Mouse (Mus musculus): ENCODE measurements around the gene Lrrfip1. TPM values are rescaled to one million over a fixed set of nuclear protein-coding genes. Genes with fewer than 3 reads are reported as not detected.

The Lrrfip1 gene
- polyA plus RNA-seq, 1 experiment = 38.1 TPM

DNA sequence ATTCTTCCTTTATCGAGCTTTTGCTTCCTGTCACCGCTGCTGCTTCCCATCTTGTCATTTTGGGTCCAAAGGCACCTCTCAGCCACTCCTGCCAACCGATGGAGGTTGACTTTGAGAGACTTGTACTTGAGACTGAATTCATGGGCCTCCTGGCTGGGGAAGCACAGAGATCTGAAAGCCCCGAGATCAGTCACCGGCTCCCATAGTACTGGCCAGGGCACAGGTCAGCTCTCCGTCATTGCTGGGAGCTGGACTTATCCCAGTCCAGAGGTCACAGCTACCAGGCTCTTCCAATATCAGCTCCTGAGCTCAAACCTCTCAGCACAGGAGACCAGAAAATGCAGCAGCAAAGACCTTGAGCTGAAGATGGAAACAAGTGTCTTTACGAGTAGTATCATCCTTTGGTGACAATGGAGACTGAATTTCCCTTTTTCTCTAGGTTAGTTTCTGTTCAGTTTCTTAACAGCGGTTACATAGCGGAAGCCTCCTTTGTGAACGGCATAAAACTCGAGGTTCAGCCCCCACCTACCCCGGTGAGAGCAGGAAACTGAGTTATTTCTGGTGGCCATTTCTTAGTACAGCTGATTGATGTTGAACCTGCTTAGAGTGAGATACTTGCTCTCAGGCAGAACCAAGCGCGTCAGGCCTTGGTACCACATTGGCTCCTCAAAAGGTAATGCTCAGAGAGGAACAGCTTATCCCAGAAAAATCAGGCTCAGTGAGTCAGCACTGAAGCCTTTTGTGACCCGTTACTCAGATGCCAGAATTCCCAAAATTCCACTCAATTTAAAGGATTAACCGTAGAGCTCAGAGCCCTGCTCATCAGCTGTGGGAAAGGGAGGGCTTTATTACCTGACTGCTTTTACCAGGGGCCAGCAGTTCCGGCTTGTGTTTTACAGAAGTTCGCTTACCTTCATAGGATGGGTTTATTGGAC is 59.0 kb downstream of the Lrrfip1 start:
- H3K4me3 ChIP-seq (replicated peaks; ENCODE audit: extremely low read depth, low read depth, low read length) = no peak overlapping the region

DNA sequence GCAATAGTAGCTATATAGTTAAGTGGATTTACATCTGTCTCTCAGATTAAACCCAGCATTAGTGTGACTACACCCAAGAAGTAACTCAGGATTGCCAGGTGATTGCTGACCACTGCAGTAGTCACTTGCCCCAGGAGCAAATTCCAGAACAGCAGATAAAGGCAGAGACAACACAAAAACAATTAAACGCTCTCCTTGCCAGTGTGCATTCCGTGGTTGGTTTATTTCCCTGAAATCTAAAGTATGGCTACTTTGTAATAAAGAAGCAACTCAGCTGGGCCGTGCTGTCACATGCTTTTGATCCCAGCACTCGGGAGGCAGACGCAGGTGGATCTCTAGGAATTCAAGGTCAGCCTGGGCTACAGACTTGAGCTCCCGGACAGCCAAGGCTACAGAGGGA is 59.7 kb downstream of the Lrrfip1 start:
- TF ChIP-seq POLR2A (IDR thresholded peaks at IDR 0.05; ENCODE audit: borderline replicate concordance, extremely low read depth, low read depth, low read length) (no peak), CTCF (IDR thresholded peaks at IDR 0.05; ENCODE audit: insufficient read depth, low read length) (no peak)
- no peak overlapping the region for H3K4me3 ChIP-seq (replicated peaks; ENCODE audit: extremely low read depth, low read depth, low read length)
- no peak for DNase-seq
- WGBS = 57% methylated on average over 6 of the region's 6 CpGs
- H3K4me1 ChIP-seq (ENCODE audit: control insufficient read depth, insufficient read depth, low read length) = peaks cover 42% of the 10 kb centered on the region

More for the DNA sequence above, 59.0 kb downstream of the Lrrfip1 start:
- 47% methylated on average over 18 of the region's 18 CpGs for WGBS
- H3K4me1 ChIP-seq (ENCODE audit: control insufficient read depth, insufficient read depth, low read length) = peaks cover 37% of the 10 kb centered on the region
- DNase-seq = no peak
- TF ChIP-seq CTCF (IDR thresholded peaks at IDR 0.05; ENCODE audit: insufficient read depth, low read length) = no peak
- TF ChIP-seq POLR2A (IDR thresholded peaks at IDR 0.05; ENCODE audit: borderline replicate concordance, extremely low read depth, low read depth, low read length) = no peak

DNA sequence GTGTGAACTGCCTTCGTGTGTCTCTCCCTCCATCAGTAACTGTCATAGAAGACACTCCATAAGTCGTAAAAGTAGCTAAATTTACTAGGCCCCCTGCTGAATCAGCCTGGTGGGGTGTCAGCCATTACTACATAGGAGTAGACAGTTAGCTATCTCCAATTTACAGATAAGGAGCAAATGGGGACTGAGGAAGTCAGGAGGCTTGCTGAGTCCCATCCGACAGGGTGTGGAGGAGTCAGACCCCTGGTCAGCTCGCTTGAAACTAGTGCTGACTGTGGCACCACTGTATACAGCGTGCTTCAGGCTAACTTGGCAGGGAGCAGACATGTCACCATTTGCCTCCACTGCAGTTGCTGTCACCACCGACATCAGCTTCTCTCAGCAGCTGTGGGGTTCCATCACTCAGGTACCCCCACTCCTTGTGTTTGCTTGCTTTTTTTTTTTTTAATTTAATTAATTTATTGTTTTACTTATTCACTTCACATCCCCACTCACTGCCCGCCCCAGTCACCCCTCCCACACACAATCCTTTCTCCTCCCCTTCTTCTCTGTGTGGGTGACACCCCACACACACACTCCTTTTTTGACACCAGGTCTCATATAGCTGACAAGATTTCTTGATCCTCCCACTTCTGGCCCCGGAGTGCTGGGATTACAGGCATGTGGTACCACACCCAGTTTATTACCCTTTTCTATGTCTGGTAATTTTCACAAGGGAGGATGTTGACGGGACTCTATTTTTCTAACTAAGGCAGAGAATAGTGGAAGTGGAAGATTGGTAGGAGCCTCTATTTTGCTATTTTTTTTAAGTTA is 61.5 kb downstream of the Lrrfip1 start:
- TF ChIP-seq POLR2A (IDR thresholded peaks at IDR 0.05; ENCODE audit: borderline replicate concordance, extremely low read depth, low read depth, low read length) (no peak), CTCF (IDR thresholded peaks at IDR 0.05; ENCODE audit: insufficient read depth, low read length) (no peak)
- 51% methylated on average over 9 of the region's 9 CpGs for WGBS
- H3K4me1 ChIP-seq (ENCODE audit: control insufficient read depth, insufficient read depth, low read length) = peaks cover 53% of the 10 kb centered on the region
- no peak for DNase-seq
- no peak overlapping the region for H3K4me3 ChIP-seq (replicated peaks; ENCODE audit: extremely low read depth, low read depth, low read length)

DNA sequence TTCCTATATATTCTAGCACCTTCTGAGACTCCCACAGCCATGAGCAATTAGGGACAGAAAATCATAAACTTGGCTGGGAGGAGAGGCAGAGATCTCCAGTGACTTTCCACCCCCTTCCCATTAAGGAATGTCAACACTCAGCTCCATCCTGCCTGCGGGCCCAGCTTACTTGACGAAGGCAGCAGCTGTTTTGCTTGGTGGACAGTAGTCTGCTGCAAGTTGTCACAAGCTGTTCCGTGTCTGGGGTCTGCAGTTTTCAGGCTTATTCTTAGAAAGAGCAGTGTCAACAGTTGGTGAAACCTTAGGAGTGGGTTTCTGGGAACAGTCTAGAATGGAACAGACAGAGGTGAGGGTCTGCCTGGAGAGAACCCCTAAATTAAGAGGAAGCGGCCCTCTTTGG is 62.6 kb downstream of the Lrrfip1 start:
- WGBS = 32% methylated on average over 4 of the region's 4 CpGs
- Histone ChIP-seq H3K4me3 (replicated peaks; ENCODE audit: extremely low read depth, low read depth, low read length) (no peak overlapping the region), H3K4me1 (ENCODE audit: control insufficient read depth, insufficient read depth, low read length) (peaks cover 59% of the 10 kb centered on the region)
- TF ChIP-seq POLR2A (IDR thresholded peaks at IDR 0.05; ENCODE audit: borderline replicate concordance, extremely low read depth, low read depth, low read length) (no peak), CTCF (IDR thresholded peaks at IDR 0.05; ENCODE audit: insufficient read depth, low read length) (no peak)
- DNase-seq = no peak

DNA sequence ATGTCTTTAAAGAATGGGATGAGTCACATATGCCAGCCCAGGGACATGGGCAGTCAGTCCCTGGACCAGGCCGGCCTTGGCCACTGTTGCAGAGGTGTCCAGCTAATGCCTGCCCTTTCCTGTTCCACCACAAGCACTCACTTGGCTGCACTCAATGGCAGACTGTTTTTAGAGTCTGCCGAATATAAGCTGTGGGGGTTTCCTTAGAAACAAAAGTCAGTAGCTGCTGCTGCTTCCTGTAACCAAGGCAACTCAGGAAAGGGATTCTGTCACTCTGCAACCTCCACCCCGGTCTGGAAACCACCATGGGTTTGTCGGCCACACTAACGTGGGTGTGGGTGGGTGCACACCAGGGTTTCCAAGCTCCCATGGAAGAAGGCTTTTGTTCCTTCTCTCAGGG is 63.8 kb downstream of the Lrrfip1 start:
- 11% methylated on average over 5 of the region's 5 CpGs for WGBS
- DNase-seq = no peak
- TF ChIP-seq CTCF (IDR thresholded peaks at IDR 0.05; ENCODE audit: insufficient read depth, low read length) = no peak
- TF ChIP-seq POLR2A (IDR thresholded peaks at IDR 0.05; ENCODE audit: borderline replicate concordance, extremely low read depth, low read depth, low read length) = no peak
- no peak overlapping the region for H3K4me3 ChIP-seq (replicated peaks; ENCODE audit: extremely low read depth, low read depth, low read length)
- peaks cover 59% of the 10 kb centered on the region for H3K4me1 ChIP-seq (ENCODE audit: control insufficient read depth, insufficient read depth, low read length)

DNA sequence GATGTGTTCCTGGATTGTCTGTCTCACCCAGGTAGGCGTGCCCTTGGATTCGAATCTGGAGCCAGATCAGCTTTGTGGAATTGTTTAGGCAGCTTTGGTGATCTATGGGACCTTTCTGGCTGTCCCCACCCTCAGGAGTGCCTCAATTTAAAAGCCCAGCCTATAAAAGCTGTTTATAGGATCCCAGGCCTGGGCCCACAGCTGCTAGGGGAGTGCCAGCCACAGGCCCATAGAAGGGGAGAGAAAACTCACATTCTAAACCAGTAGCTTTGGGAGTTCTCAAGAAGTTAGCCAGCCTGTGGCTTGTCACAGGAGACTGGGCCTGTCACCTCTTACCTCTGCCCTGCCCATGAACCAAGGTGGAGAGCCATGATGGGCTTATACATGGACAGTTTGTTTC is 65.5 kb downstream of the Lrrfip1 start:
- WGBS = 62% methylated on average over 2 of the region's 2 CpGs
- no peak for TF ChIP-seq CTCF (IDR thresholded peaks at IDR 0.05; ENCODE audit: insufficient read depth, low read length)
- TF ChIP-seq POLR2A (IDR thresholded peaks at IDR 0.05; ENCODE audit: borderline replicate concordance, extremely low read depth, low read depth, low read length) = no peak
- Histone ChIP-seq H3K4me3 (replicated peaks; ENCODE audit: extremely low read depth, low read depth, low read length) (no peak overlapping the region), H3K4me1 (ENCODE audit: control insufficient read depth, insufficient read depth, low read length) (peaks cover 55% of the 10 kb centered on the region)
- DNase-seq = no peak

DNA sequence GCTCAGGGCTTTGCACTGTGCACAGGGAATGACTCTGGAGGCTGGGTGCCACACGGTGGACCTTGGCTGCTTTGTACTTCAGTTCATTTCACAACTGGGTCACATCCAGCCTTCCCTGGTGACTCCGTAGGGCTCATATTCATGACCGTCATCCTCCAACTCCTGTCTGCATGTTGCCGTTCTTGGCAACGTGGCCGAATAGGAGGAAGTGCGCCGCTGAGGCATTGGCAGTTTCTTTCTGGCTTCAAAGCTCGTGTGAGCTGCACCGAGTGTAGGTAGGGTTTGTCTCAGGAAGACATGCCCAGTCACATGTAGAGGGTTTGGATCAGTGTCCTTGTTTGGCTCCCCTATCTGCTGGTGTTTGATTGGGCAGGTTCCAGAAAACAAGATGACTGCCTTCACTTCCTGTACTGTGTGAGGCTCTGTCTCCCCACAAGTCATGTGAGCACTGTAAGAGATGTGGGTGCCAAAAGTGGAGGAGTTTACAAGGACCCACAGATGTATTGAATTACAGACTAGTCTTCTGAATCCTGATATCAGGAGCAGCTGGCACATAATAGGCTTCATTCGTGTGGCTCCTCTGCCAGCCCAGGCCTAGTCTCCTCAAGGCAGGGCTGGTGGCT is 66.5 kb downstream of the Lrrfip1 start:
- TF ChIP-seq CTCF (IDR thresholded peaks at IDR 0.05; ENCODE audit: insufficient read depth, low read length) = no peak
- no peak for TF ChIP-seq POLR2A (IDR thresholded peaks at IDR 0.05; ENCODE audit: borderline replicate concordance, extremely low read depth, low read depth, low read length)
- WGBS = 27% methylated on average over 11 of the region's 11 CpGs
- no peak overlapping the region for H3K4me3 ChIP-seq (replicated peaks; ENCODE audit: extremely low read depth, low read depth, low read length)
- H3K4me1 ChIP-seq (ENCODE audit: control insufficient read depth, insufficient read depth, low read length) = peaks cover 48% of the 10 kb centered on the region
- DNase-seq = no peak

DNA sequence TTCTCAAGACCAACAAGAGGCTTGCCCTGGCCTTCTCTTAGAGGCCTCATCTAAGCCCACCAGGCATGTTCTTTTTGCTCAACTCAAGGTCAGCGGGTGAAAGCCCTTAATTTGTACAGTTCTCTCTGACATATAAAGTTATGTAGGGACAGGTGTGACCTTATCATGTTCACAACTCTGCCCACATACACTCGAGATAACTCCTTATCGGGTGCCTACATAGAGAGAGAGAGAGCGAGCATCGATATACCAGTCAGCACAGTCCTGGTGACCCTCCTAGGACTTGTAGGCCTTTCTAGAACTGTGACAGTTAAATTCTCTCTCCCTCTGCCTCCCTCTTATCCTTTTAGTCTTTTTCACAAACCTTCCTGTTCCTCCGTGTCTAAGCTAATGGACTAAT is 67.5 kb downstream of the Lrrfip1 start:
- WGBS = 74% methylated on average over 6 of the region's 6 CpGs
- H3K4me3 ChIP-seq (replicated peaks; ENCODE audit: extremely low read depth, low read depth, low read length) = no peak overlapping the region
- peaks cover 46% of the 10 kb centered on the region for H3K4me1 ChIP-seq (ENCODE audit: control insufficient read depth, insufficient read depth, low read length)
- TF ChIP-seq CTCF (IDR thresholded peaks at IDR 0.05; ENCODE audit: insufficient read depth, low read length) = no peak
- TF ChIP-seq POLR2A (IDR thresholded peaks at IDR 0.05; ENCODE audit: borderline replicate concordance, extremely low read depth, low read depth, low read length) = no peak
- no peak for DNase-seq

DNA sequence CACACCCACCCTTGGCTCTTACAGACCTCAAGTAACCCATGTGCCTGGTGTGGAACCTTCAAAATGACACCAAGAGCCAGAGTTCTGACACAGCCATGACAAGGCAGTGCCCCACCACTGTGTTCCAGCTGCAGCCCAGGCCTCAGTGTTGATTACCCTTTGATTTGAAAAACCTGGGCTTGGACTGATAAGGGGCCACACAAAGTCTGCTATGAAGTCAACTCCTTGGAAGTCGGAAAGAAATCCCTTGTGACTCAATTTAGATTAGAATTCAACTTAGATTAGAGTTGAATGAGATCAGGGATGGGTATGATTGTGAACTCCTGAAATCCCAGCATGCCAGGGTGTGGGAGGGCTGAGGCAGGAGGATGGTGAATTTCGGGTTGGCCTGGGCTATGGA is 68.1 kb downstream of the Lrrfip1 start:
- H3K4me1 ChIP-seq (ENCODE audit: control insufficient read depth, insufficient read depth, low read length) = peaks cover 41% of the 10 kb centered on the region
- no peak for DNase-seq
- no peak overlapping the region for H3K4me3 ChIP-seq (replicated peaks; ENCODE audit: extremely low read depth, low read depth, low read length)
- TF ChIP-seq CTCF (IDR thresholded peaks at IDR 0.05; ENCODE audit: insufficient read depth, low read length) (no peak), POLR2A (IDR thresholded peaks at IDR 0.05; ENCODE audit: borderline replicate concordance, extremely low read depth, low read depth, low read length) (no peak)
- WGBS = 65% methylated on average over 2 of the region's 2 CpGs

Measured in lung, adult 2 months (tissue).